ENCODE assay signal across 8 mouse cellular contexts in the genomic region with DNA sequence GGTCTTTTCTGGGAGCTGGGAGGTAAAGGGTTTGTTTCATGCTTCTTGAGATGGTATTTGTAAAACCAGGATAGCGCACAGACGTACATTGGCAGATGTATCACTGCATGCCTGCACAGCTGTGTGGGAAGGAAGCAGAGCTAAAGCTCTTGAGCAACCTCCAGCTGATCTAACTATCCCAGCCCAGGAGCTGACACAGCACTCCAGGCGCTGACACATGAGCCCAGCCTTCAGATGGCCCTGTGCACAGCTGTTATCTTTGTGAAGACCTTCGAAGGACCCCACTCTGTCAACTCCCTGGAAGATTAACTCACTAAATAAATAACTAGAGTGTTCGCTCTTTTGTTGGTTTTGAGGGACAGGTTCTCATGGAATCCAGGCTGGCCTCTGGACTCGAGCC. TPM values are rescaled to one million over a fixed set of nuclear protein-coding genes. Genes with fewer than 3 reads are reported as not detected.
A peak's percentile ranks its signal among the peaks of the same experiment; 100 is the strongest.
DNase-seq lines count a peak whose midpoint lies in the region; ATAC-seq lines count a peak whose summit lies in the region.

No protein-coding gene starts in this region.

- 19% methylated on average over 6 of the region's 6 CpGs for WGBS in lung, embryonic 16.5 days

- H3K27me3 ChIP-seq in lung, embryonic 16.5 days (ENCODE audit: control insufficient read depth, insufficient read depth, low read depth, low read length), result no peaks in the 10 kb centered on the region

- peak; percentile 17 for DNase-seq in CD4-positive, CD25-positive, alpha-beta regulatory T cell, adult 2 months (ENCODE audit: low read depth, low spot score)
- peak; percentile 27 for DNase-seq in heart, postnatal 4 days
- DNase-seq in cerebellum, adult 18-20 months, result no peak
- no peak for DNase-seq in frontal cortex, postnatal 25 days (ENCODE audit: low spot score in 2 of 2)
- DNase-seq in layer of hippocampus, postnatal 10 days (ENCODE audit: low spot score in 2 of 2), result no peak

- no peak for ATAC-seq in CD4-positive, CD25-positive, alpha-beta regulatory T cell, adult 4 months
- ATAC-seq in lung, embryonic 16.5 days (ENCODE audit: low read depth), result peak; percentile 87

- no peak overlapping the region for H3K4me2 ChIP-seq in lung, embryonic 16.5 days (ENCODE audit: low read depth, low read length)

- H3K9me3 ChIP-seq in lung, embryonic 16.5 days (ENCODE audit: control insufficient read depth, low read length), result no peaks in the 10 kb centered on the region

- no peak overlapping the region for H3K9ac ChIP-seq in lung, embryonic 16.5 days (ENCODE audit: low read length)

- no peak overlapping the region for H3K4me3 ChIP-seq in brown adipose tissue, adult 24 weeks (ENCODE audit: insufficient read depth, low read depth, low read length)
- no peak overlapping the region for H3K4me3 ChIP-seq in lung, embryonic 16.5 days (ENCODE audit: low read length)

- peak overlapping the region; percentile 99 for H3K27ac ChIP-seq in brown adipose tissue, adult 24 weeks (replicated peaks; ENCODE audit: low read depth, low read length)
- peak overlapping the region; percentile 51; the same call in 1 of the 2 replicates for H3K27ac ChIP-seq in lung, embryonic 16.5 days (ENCODE audit: low read length)

- H3K36me3 ChIP-seq in lung, embryonic 16.5 days (ENCODE audit: control insufficient read depth, insufficient read depth, low read length), result no peaks in the 10 kb centered on the region

- peaks cover 15% of the 10 kb centered on the region for H3K4me1 ChIP-seq in brown adipose tissue, adult 24 weeks (ENCODE audit: control insufficient read depth, insufficient read depth, insufficient read length, low read length)
- H3K4me1 ChIP-seq in lung, embryonic 16.5 days (replicated peaks; ENCODE audit: control insufficient read depth, insufficient read depth, low read length), result peaks cover 10% of the 10 kb centered on the region

RNA-seq across cellular contexts. Expression of gene S1pr1, which starts 48.4 kb away (rescaled TPM):
- 100 to 1,000 TPM; 195 to 238 TPM for polyA plus RNA-seq in CD4-positive, CD25-positive, alpha-beta regulatory T cell, adult 4 months (2017; shearing (Covaris generic))
- 23.1 and 29.4 TPM in 2 replicates for polyA plus RNA-seq in brown adipose tissue, adult 24 weeks (2012; ENCODE audit: insufficient read depth, insufficient read length, missing spikeins)
- total RNA-seq in heart, postnatal 4 days (2021), result 100 to 1,000 TPM; 103 to 111 TPM
- 40.3 and 41.0 TPM in 2 replicates for polyA plus RNA-seq in lung, embryonic 16.5 days (2015; fragmentation: Nextera tagmentation; extraction: Ambion mirVana)
- total RNA-seq in layer of hippocampus, postnatal 10 days (2021), result 10 to 100 TPM; 61.7 to 62.3 TPM

Comparison
In these comparisons a context has a peak if more than half of its experiments do, and no peak if none do; other contexts are left out.
1. DNase-seq: peak in CD4-positive, CD25-positive, alpha-beta regulatory T cell, adult 2 months (single experiment) and heart, postnatal 4 days (single experiment); none in cerebellum, adult 18-20 months (0 of 2), frontal cortex, postnatal 25 days (0 of 2) and layer of hippocampus, postnatal 10 days (0 of 2).